Mouse (Mus musculus): ENCODE results near the gene Gga1.

DNA sequence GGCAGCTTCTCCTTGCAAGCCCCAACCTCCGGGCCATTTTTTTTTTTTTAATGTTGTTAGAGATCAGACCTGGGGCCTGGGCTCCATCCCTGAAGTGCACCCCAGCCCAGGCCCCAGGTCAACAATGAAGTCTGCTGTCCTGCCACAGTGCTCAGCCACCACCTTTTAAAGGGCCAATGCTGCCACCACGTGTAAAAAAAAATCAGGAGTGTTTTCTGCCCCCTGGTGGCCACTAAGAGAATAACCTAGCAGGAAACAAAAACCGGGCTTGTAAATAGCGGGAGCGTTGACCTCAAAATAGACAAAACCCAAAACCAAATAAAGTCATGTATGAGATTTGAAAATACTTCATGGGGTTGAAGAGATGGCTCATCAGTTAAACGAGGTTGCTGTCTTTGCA is 7.2 kb upstream of the Gga1 start:
- no peak for TF ChIP-seq POLR2A (IDR thresholded peaks at IDR 0.05; ENCODE audit: control insufficient read depth, low read depth, low read length)
- TF ChIP-seq CTCF (IDR thresholded peaks at IDR 0.05; ENCODE audit: control insufficient read depth, insufficient read depth, insufficient replicate concordance, low read depth, low read length): peak; percentile 45; the same call in 1 of the 2 replicates

Measured in testis, adult 2 months (tissue).